Mouse (Mus musculus) layer of hippocampus, adult 8-10 months (tissue): Measurements from ENCODE around the gene Atp1b4. TPM values are rescaled to one million over a fixed set of nuclear protein-coding genes. Genes with fewer than 3 reads are reported as not detected.
"Not testable (repeated sequence)": the region's sequence is repeated elsewhere in the genome, so short reads cannot be mapped to it uniquely, and the experiment has no call there.

Experiments
- DNase-seq, 2 experiments: peaks; one replicate each; pipeline ENCODE4 v3.0.0; 2022; ENCODE audit warnings: low spot score in 2 of 2
- total RNA-seq, 4 experiments: library from RNA; stranded (reverse); gene quantifications; 2 replicates each; pipeline ENCODE4 v1.2.4; 2022

Atp1b4 gene
- not detected for total RNA-seq

- DNase-seq = no peak
Measured at GRCm38 (mm10) chrX:38315884-38316283, at the start of gene Atp1b4. Atp1b4 (plus strand) TSS chrX:38316184.

GRCm38 (mm10) chrX:38308597-38308996 is 7.4 kb upstream of the Atp1b4 start:
- no peak for DNase-seq

- no peak for DNase-seq
Measured at GRCm38 (mm10) chrX:38311054-38311453, 4.9 kb upstream of the Atp1b4 start.

- peak in 1 of 2 experiments; percentile 10 for DNase-seq
Measured at GRCm38 (mm10) chrX:38312910-38313625, 2.9 kb upstream of the Atp1b4 start.

- no peak for DNase-seq
Measured at GRCm38 (mm10) chrX:38313626-38314210, 2.3 kb upstream of the Atp1b4 start.

- DNase-seq = no peak
Measured at GRCm38 (mm10) chrX:38330695-38331406, 14.9 kb downstream of the Atp1b4 start.

GRCm38 (mm10) chrX:38334329-38335279 is 18.6 kb downstream of the Atp1b4 start:
- DNase-seq = no peak

GRCm38 (mm10) chrX:38362016-38362415 is 46.0 kb downstream of the Atp1b4 start:
- no peak for DNase-seq

- not testable (repeated sequence) for DNase-seq
Measured at GRCm38 (mm10) chrX:38364621-38365020, 48.6 kb downstream of the Atp1b4 start.

- not testable (repeated sequence) for DNase-seq
Measured at GRCm38 (mm10) chrX:38373169-38373568, 57.2 kb downstream of the Atp1b4 start.

Other genes with a start within 250 kb of the Atp1b4 start
- not detected for gene Rhox10, start 249.7 kb upstream of the Atp1b4 start, total RNA-seq
- not detected for gene Rhox11, start 231.0 kb upstream of the Atp1b4 start, total RNA-seq
- not detected for gene Rhox12, start 205.3 kb upstream of the Atp1b4 start, total RNA-seq
- not detected for gene Rhox13, start 195.0 kb upstream of the Atp1b4 start, total RNA-seq
- 10 to 100 TPM; 21.5 to 27.4 (median 24.7) TPM for gene Zbtb33, start 126.4 kb upstream of the Atp1b4 start, total RNA-seq
- gene Tmem255a, start 63.7 kb upstream of the Atp1b4 start, total RNA-seq = 10 to 100 TPM; 35.5 to 54.0 (median 41.9) TPM
- gene Lamp2, start 140.3 kb downstream of the Atp1b4 start, total RNA-seq = 100 to 1,000 TPM in 2 of 4 experiments, 10 to 100 TPM in 2; 84.7 to 126 (median 103) TPM